Mouse (Mus musculus) adrenal gland, adult 2 months (tissue): ENCODE data around the gene Olfr1118. TPM values are rescaled to one million over a fixed set of nuclear protein-coding genes. Genes with fewer than 3 reads are reported as not detected.
"Not testable (repeated sequence)": the region's sequence is repeated elsewhere in the genome, so short reads cannot be mapped to it uniquely, and the experiment has no call there.

Experiments
- DNase-seq: peaks from one replicate; pipeline ENCODE4 v3.0.0; 2021
- long read RNA-seq: library from polyadenylated mRNA; stranded (forward); transcript quantifications from one replicate; pipeline ENCODE4 v2.0.0, GENCODE M21; 2021
- polyA plus RNA-seq: library from polyadenylated mRNA; depleted of rRNA; stranded (reverse); fragments of >200 nt; gene quantifications from 2 replicates; pipeline ENCODE4 v1.2.3, GENCODE M21; 2012; rRNA removed
- total RNA-seq, 2 experiments: library from RNA; stranded (reverse); gene quantifications; 2 replicates each; pipeline ENCODE4 v1.2.3; 2021

The Olfr1118 gene
- total RNA-seq (not detected), polyA plus RNA-seq (not detected in 2 replicates)
- long read RNA-seq, result 0 reads

- DNase-seq, result no peak
Measured at GRCm38 (mm10) chr2:87307281-87307680, at the start of gene Olfr1118. Gene Olfr1118, plus strand, starts transcription at chr2:87307581.

- no peak for DNase-seq
Measured at GRCm38 (mm10) chr2:87267234-87267633, 40.1 kb upstream of the Olfr1118 start, which contains the start of gene Olfr1116. Gene Olfr1116, plus strand, starts transcription at chr2:87267534.

- DNase-seq, result not testable (repeated sequence)
Measured at GRCm38 (mm10) chr2:87293977-87294376, 13.4 kb upstream of the Olfr1118 start.

GRCm38 (mm10) chr2:87354515-87354914, 47.1 kb downstream of the Olfr1118 start, which contains the start of gene Olfr1120:
Gene Olfr1120, plus strand, starts transcription at chr2:87354815.
- DNase-seq, result no peak

- DNase-seq, result not testable (repeated sequence)
Measured at GRCm38 (mm10) chr2:87360121-87360520, 52.7 kb downstream of the Olfr1118 start.

Other genes starting within 250 kb of the Olfr1118 start
- not detected for gene Olfr1107, start 231.8 kb upstream of the Olfr1118 start, total RNA-seq
- not detected in 2 replicates for gene Olfr1107, start 231.8 kb upstream of the Olfr1118 start, polyA plus RNA-seq
- not detected for gene Olfr1109, start 211.6 kb upstream of the Olfr1118 start, total RNA-seq
- gene Olfr1109, start 211.6 kb upstream of the Olfr1118 start, polyA plus RNA-seq, result not detected in 2 replicates
- gene Olfr259, start 193.0 kb upstream of the Olfr1118 start, total RNA-seq, result not detected
- gene Olfr259, start 193.0 kb upstream of the Olfr1118 start, polyA plus RNA-seq, result not detected in 2 replicates
- gene Olfr1110, start 167.3 kb upstream of the Olfr1118 start, total RNA-seq, result not detected
- gene Olfr1110, start 167.3 kb upstream of the Olfr1118 start, polyA plus RNA-seq, result not detected in 2 replicates
- gene Olfr1111, start 155.0 kb upstream of the Olfr1118 start, total RNA-seq, result not detected
- gene Olfr1111, start 155.0 kb upstream of the Olfr1118 start, polyA plus RNA-seq, result not detected in 2 replicates
- not detected for gene Olfr1112, start 119.8 kb upstream of the Olfr1118 start, total RNA-seq
- gene Olfr1112, start 119.8 kb upstream of the Olfr1118 start, polyA plus RNA-seq, result not detected in 2 replicates
- gene Olfr1113, start 98.6 kb upstream of the Olfr1118 start, total RNA-seq, result not detected
- not detected in 2 replicates for gene Olfr1113, start 98.6 kb upstream of the Olfr1118 start, polyA plus RNA-seq
- gene Olfr1115, start 59.6 kb upstream of the Olfr1118 start, total RNA-seq, result not detected
- not detected in 2 replicates for gene Olfr1115, start 59.6 kb upstream of the Olfr1118 start, polyA plus RNA-seq
- gene Olfr1116, start 40.0 kb upstream of the Olfr1118 start, total RNA-seq, result not detected
- not detected in 2 replicates for gene Olfr1116, start 40.0 kb upstream of the Olfr1118 start, polyA plus RNA-seq
- gene Olfr1120, start 47.2 kb downstream of the Olfr1118 start, total RNA-seq, result not detected
- not detected in 2 replicates for gene Olfr1120, start 47.2 kb downstream of the Olfr1118 start, polyA plus RNA-seq
- not detected for gene Olfr1121, start 62.3 kb downstream of the Olfr1118 start, total RNA-seq
- gene Olfr1121, start 62.3 kb downstream of the Olfr1118 start, polyA plus RNA-seq, result not detected in 2 replicates
- not detected for gene Olfr1122, start 78.3 kb downstream of the Olfr1118 start, total RNA-seq
- not detected in 2 replicates for gene Olfr1122, start 78.3 kb downstream of the Olfr1118 start, polyA plus RNA-seq
- gene Olfr1123, start 109.1 kb downstream of the Olfr1118 start, total RNA-seq, result not detected
- gene Olfr1123, start 109.1 kb downstream of the Olfr1118 start, polyA plus RNA-seq, result not detected in 2 replicates
- gene Olfr1124, start 122.7 kb downstream of the Olfr1118 start, total RNA-seq, result not detected
- not detected in 2 replicates for gene Olfr1124, start 122.7 kb downstream of the Olfr1118 start, polyA plus RNA-seq
- gene Olfr1126, start 146.4 kb downstream of the Olfr1118 start, total RNA-seq, result not detected
- gene Olfr1126, start 146.4 kb downstream of the Olfr1118 start, polyA plus RNA-seq, result not detected in 2 replicates
- gene Pramel7, start 189.5 kb downstream of the Olfr1118 start, total RNA-seq, result not detected
- gene Pramel7, start 189.5 kb downstream of the Olfr1118 start, polyA plus RNA-seq, result not detected in 2 replicates
- gene Pramel6, start 199.0 kb downstream of the Olfr1118 start, total RNA-seq, result not detected
- not detected in 2 replicates for gene Pramel6, start 199.0 kb downstream of the Olfr1118 start, polyA plus RNA-seq
- not detected for gene Olfr153, start 224.2 kb downstream of the Olfr1118 start, total RNA-seq
- gene Olfr153, start 224.2 kb downstream of the Olfr1118 start, polyA plus RNA-seq, result not detected in 2 replicates
- gene Olfr1128, start 238.0 kb downstream of the Olfr1118 start, total RNA-seq, result not detected
- not detected in 2 replicates for gene Olfr1128, start 238.0 kb downstream of the Olfr1118 start, polyA plus RNA-seq